17 mouse cellular contexts compared by ENCODE assay signal in the genomic region with DNA sequence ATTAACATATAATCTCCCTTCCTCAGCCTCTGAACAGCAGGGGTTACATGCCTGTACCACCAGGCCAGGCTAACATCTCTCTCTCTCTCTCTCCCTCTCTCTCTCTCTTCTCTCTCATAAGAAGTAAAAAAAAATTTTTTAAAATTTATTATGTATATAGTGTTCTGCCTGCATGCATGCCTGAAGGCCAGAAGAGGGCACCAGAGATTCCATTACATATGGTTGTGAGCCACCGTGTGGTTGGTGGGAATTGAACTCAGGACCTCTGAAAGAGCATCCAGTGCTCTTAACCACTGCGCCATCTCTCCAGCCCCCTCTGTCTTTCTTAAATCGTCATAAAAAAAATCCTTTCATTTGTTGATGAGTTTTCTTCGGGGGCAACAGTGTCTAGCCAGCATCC. TPM values are rescaled to one million over a fixed set of nuclear protein-coding genes. Genes with fewer than 3 reads are reported as not detected.
DNase-seq lines count a peak whose midpoint lies in the region; ATAC-seq and TF ChIP-seq lines count a peak whose summit lies in the region.
"Had no signal": no experiment of that assay in that cellular context is flagged by ENCODE, and none has a peak within 500 bp of the region (broad histone marks: within the 10 kb centered on the region; RNA-seq: fewer than 3 reads in every experiment).

No protein-coding gene starts in this region.

- no peaks in the 10 kb centered on the region for H3K79me2 ChIP-seq in MEL (ENCODE audit: control insufficient read depth, insufficient read depth, low read length, poor library complexity)

- WGBS in heart, embryonic 10.5 days, result 64% methylated on average over 4 of the region's 4 CpGs
- 53% methylated on average over 4 of the region's 4 CpGs for WGBS in heart, embryonic 11.5 days (ENCODE audit: insufficient replicate concordance)
- WGBS in lung, adult 2 months, result 70% methylated on average over 4 of the region's 4 CpGs

- peak; percentile 24 for DNase-seq in heart, embryonic 10.5 days (ENCODE audit: low spot score)
- no peak for DNase-seq in lung, adult 2 months
- no peak for DNase-seq in lung, postnatal 10 days
- DNase-seq in MEL (ENCODE audit: low read depth, low spot score), result peak; percentile 61
- DNase-seq in naive thymus-derived CD4-positive, alpha-beta T cell, adult 2 months (ENCODE audit: low read depth), result peak; percentile 1
- DNase-seq in adrenal gland, adult 8-10 months, result no peak
- DNase-seq: left cerebral cortex, postnatal 4 days; lung, postnatal 14 days; right cerebral cortex, postnatal 25 days; thymus, postnatal 4 days had no signal

- no peak overlapping the region for H3K9ac ChIP-seq in heart, embryonic 11.5 days (ENCODE audit: low read depth, low read length)
- H3K9ac ChIP-seq in MEL (ENCODE audit: control insufficient read depth, low read depth, low read length, poor library complexity, severe bottlenecking), result no peak overlapping the region
- H3K9ac ChIP-seq: neural tube, embryonic 15.5 days had no signal

- H3K4me3 ChIP-seq in heart, embryonic 10.5 days, result no peak overlapping the region
- no peak overlapping the region for H3K4me3 ChIP-seq in heart, embryonic 11.5 days (ENCODE audit: low read depth, low read length)
- no peak overlapping the region for H3K4me3 ChIP-seq in lung, adult 2 months (replicated peaks; ENCODE audit: extremely low read depth, low read depth, low read length)
- H3K4me3 ChIP-seq in MEL (ENCODE audit: control insufficient read depth in 1 of 2, insufficient read depth in 1 of 2, low read depth in 2 of 2, low read length in 2 of 2), result no peak overlapping the region
- H3K4me3 ChIP-seq: neural tube, embryonic 15.5 days had no signal

- TF ChIP-seq CTCF in lung, adult 2 months (IDR thresholded peaks at IDR 0.05; ENCODE audit: insufficient read depth, low read length), result peak; percentile 23; the same call in 1 of the 2 replicates
- TF ChIP-seq CTCF in MEL (IDR thresholded peaks at IDR 0.05 in 2 of 3, conservative IDR thresholded peaks at IDR 0.05 in 1 of 3; ENCODE audit: control insufficient read depth in 1 of 3, insufficient read depth in 1 of 3, low read depth in 2 of 3, low read length in 3 of 3, poor library complexity in 1 of 3, severe bottlenecking in 1 of 3), result peak; percentile 44 to 66 (median 65); a peak in 5 of 6 replicates

- H3K4me1 ChIP-seq in heart, embryonic 10.5 days, result no peaks in the 10 kb centered on the region
- no peaks in the 10 kb centered on the region for H3K4me1 ChIP-seq in heart, embryonic 11.5 days (ENCODE audit: control insufficient read depth, insufficient read depth, low read length)
- H3K4me1 ChIP-seq in lung, adult 2 months (ENCODE audit: control insufficient read depth, insufficient read depth, low read length), result no peaks in the 10 kb centered on the region
- 0 out of 4 replicates have a peak, but pooled peaks cover 0 to 7% of the 10 kb centered on the region in 2 experiments for H3K4me1 ChIP-seq in MEL (ENCODE audit: control insufficient read depth in 1 of 2, insufficient read depth in 2 of 2, low read length in 2 of 2)
- H3K4me1 ChIP-seq: neural tube, embryonic 15.5 days had no signal

- no peaks in the 10 kb centered on the region for H3K27me3 ChIP-seq in heart, embryonic 10.5 days (ENCODE audit: insufficient read depth, poor library complexity, severe bottlenecking)
- H3K27me3 ChIP-seq in heart, embryonic 11.5 days (ENCODE audit: control insufficient read depth, insufficient read depth, low read length), result no peaks in the 10 kb centered on the region
- no peaks in the 10 kb centered on the region; a peak in 2 of 4 replicates for H3K27me3 ChIP-seq in MEL (ENCODE audit: control insufficient read depth in 1 of 2, insufficient read depth in 2 of 2, low read length in 2 of 2)
- H3K27me3 ChIP-seq: neural tube, embryonic 15.5 days had no signal

- no peak overlapping the region for H3K27ac ChIP-seq in heart, embryonic 10.5 days
- H3K27ac ChIP-seq in heart, embryonic 11.5 days (ENCODE audit: low read depth, low read length), result no peak overlapping the region
- no peak overlapping the region for H3K27ac ChIP-seq in MEL (ENCODE audit: control insufficient read depth, low read depth, low read length)
- H3K27ac ChIP-seq: neural tube, embryonic 15.5 days had no signal

- no peak overlapping the region for H3K4me2 ChIP-seq in heart, embryonic 11.5 days
- H3K4me2 ChIP-seq: neural tube, embryonic 15.5 days had no signal

- H3K9me3 ChIP-seq in heart, embryonic 10.5 days, result no peaks in the 10 kb centered on the region
- no peaks in the 10 kb centered on the region for H3K9me3 ChIP-seq in heart, embryonic 11.5 days (replicated peaks; ENCODE audit: control insufficient read depth, low read length)
- no peaks in the 10 kb centered on the region for H3K9me3 ChIP-seq in MEL (replicated peaks; ENCODE audit: insufficient read depth, low read length)
- H3K9me3 ChIP-seq: neural tube, embryonic 15.5 days had no signal

- TF ChIP-seq EP300 in MEL (IDR thresholded peaks at IDR 0.05; ENCODE audit: low read depth in 1 of 2, low read length in 2 of 2), result no peak

- no peaks in the 10 kb centered on the region for H3K36me3 ChIP-seq in heart, embryonic 10.5 days
- H3K36me3 ChIP-seq in heart, embryonic 11.5 days (ENCODE audit: control insufficient read depth, insufficient read depth, low read length), result no peaks in the 10 kb centered on the region
- H3K36me3 ChIP-seq in MEL (ENCODE audit: control insufficient read depth in 1 of 2, insufficient read depth in 2 of 2, low read length in 2 of 2), result no peaks in the 10 kb centered on the region
- H3K36me3 ChIP-seq: neural tube, embryonic 15.5 days had no signal

- TF ChIP-seq RAD21 in MEL (IDR thresholded peaks at IDR 0.05; ENCODE audit: low read depth, low read length), result peak; percentile 56

- TF ChIP-seq POLR2A in lung, adult 2 months (IDR thresholded peaks at IDR 0.05; ENCODE audit: borderline replicate concordance, extremely low read depth, low read depth, low read length), result no peak
- TF ChIP-seq POLR2A in MEL (IDR thresholded peaks at IDR 0.05; ENCODE audit: control insufficient read depth in 1 of 2, insufficient read depth in 1 of 2, low read depth in 1 of 2, low read length in 2 of 2, poor library complexity in 1 of 2), result no peak

- no peak for ATAC-seq in heart, embryonic 11.5 days (replicated peaks; ENCODE audit: insufficient number of reproducible peaks, low FRiP score, low TSS enrichment)
- ATAC-seq in inflammation-experienced regulatory T-cells, adult 6 months, result no peak
- ATAC-seq: midbrain, embryonic 16.5 days had no signal

TF ChIP-seq in MEL, 35 proteins besides CTCF, POLR2A, EP300 and RAD21:
- TF ChIP-seq MEF2A (IDR thresholded peaks at IDR 0.05; ENCODE audit: extremely low read depth, insufficient replicate concordance, low read depth, low read length, poor library complexity, severe bottlenecking) (no peak), SMC3 (IDR thresholded peaks at IDR 0.05; ENCODE audit: low read depth, low read length) (peak; percentile 61), ZNF384 (IDR thresholded peaks at IDR 0.05; ENCODE audit: low read depth, low read length) (peak; percentile 85), BHLHE40 (IDR thresholded peaks at IDR 0.05; ENCODE audit: borderline replicate concordance, low read depth, low read length) (no peak), ZC3H11A (IDR thresholded peaks at IDR 0.05; ENCODE audit: low read depth, low read length) (peak; percentile 32; the same call in 1 of the 2 replicates)

RNA-seq across cellular contexts. Expression of a gene that starts 20.7 kb away (rescaled TPM):
- polyA plus RNA-seq in heart, embryonic 10.5 days (2016; fragmentation: Nextera tagmentation; extraction: Ambion mirVana), result 0.06 TPM in 1 of 2 replicates, not detected in the other
- not detected in 2 replicates for polyA plus RNA-seq in heart, embryonic 11.5 days (2014; fragmentation: Nextera tagmentation; extraction: Ambion mirVana)
- not detected in 2 replicates for polyA plus RNA-seq in lung, adult 2 months (2012; rRNA removed)
- total RNA-seq in MEL (2012; rRNA removed), result not detected in 2 replicates
- polyA plus RNA-seq in MEL (2012; ENCODE audit: insufficient read depth in 1 of 2, insufficient read length in 2 of 2, low read depth in 1 of 2, low replicate concordance in 2 of 2, missing spikeins in 1 of 2), result not detected
- not detected for total RNA-seq in adrenal gland, adult 8-10 months (2022)
- not detected for polyA plus RNA-seq in inflammation-experienced regulatory T-cells, adult 6 months (2017; shearing (Covaris generic))
- polyA plus RNA-seq: heart, embryonic 14.5 days; intestine, embryonic 14.5 days; stomach, embryonic 16.5 days had no signal

RNA-seq across cellular contexts. Expression of a gene that starts 59.6 kb away (rescaled TPM):
- 197 and 226 TPM in 2 replicates for polyA plus RNA-seq in heart, embryonic 10.5 days (2016; fragmentation: Nextera tagmentation; extraction: Ambion mirVana)
- 165 and 176 TPM in 2 replicates for polyA plus RNA-seq in heart, embryonic 11.5 days (2014; fragmentation: Nextera tagmentation; extraction: Ambion mirVana)
- 15.5 and 28.4 TPM in 2 replicates for polyA plus RNA-seq in lung, adult 2 months (2012; rRNA removed)
- 297 and 330 TPM in 2 replicates for total RNA-seq in MEL (2012; rRNA removed)
- 100 to 1,000 TPM; 316 to 356 TPM for polyA plus RNA-seq in MEL (2012; ENCODE audit: insufficient read depth in 1 of 2, insufficient read length in 2 of 2, low read depth in 1 of 2, low replicate concordance in 2 of 2, missing spikeins in 1 of 2)
- total RNA-seq in adrenal gland, adult 8-10 months (2022), result 100 to 1,000 TPM; 127 to 153 (median 141) TPM
- polyA plus RNA-seq in inflammation-experienced regulatory T-cells, adult 6 months (2017; shearing (Covaris generic)), result 100 to 1,000 TPM; 141 to 170 (median 159) TPM

RNA-seq across cellular contexts. Expression of a gene that starts 59.6 kb away (rescaled TPM):
- polyA plus RNA-seq in heart, embryonic 10.5 days (2016; fragmentation: Nextera tagmentation; extraction: Ambion mirVana), result 63.2 and 82.9 TPM in 2 replicates
- 60.4 and 71.5 TPM in 2 replicates for polyA plus RNA-seq in heart, embryonic 11.5 days (2014; fragmentation: Nextera tagmentation; extraction: Ambion mirVana)
- polyA plus RNA-seq in lung, adult 2 months (2012; rRNA removed), result 5.9 and 8.5 TPM in 2 replicates
- 197 and 211 TPM in 2 replicates for total RNA-seq in MEL (2012; rRNA removed)
- 100 to 1,000 TPM in 1 of 2 experiments, 10 to 100 TPM in 1; 64.7 to 199 TPM for polyA plus RNA-seq in MEL (2012; ENCODE audit: insufficient read depth in 1 of 2, insufficient read length in 2 of 2, low read depth in 1 of 2, low replicate concordance in 2 of 2, missing spikeins in 1 of 2)
- total RNA-seq in adrenal gland, adult 8-10 months (2022), result 10 to 100 TPM; 25.4 to 31.8 (median 30.2) TPM
- 10 to 100 TPM; 35.8 to 48.6 (median 41.4) TPM for polyA plus RNA-seq in inflammation-experienced regulatory T-cells, adult 6 months (2017; shearing (Covaris generic))

Comparison
In these comparisons a context has a peak if more than half of its experiments do, and no peak if none do; other contexts are left out.
1. DNase-seq: peak in heart, embryonic 10.5 days (single experiment), MEL (single experiment) and naive thymus-derived CD4-positive, alpha-beta T cell, adult 2 months (single experiment); none in lung, adult 2 months (single experiment), lung, postnatal 10 days (single experiment) and adrenal gland, adult 8-10 months (single experiment).